Mouse (Mus musculus) T-cell, adult 2 months (primary cell): Measurements from ENCODE around the gene Slc30a4.

Source experiments
- DNase-seq: peaks from one replicate; pipeline ENCODE4 v3.0.0; 2022; ENCODE audit warnings: low spot score

Slc30a4 gene

DNA sequence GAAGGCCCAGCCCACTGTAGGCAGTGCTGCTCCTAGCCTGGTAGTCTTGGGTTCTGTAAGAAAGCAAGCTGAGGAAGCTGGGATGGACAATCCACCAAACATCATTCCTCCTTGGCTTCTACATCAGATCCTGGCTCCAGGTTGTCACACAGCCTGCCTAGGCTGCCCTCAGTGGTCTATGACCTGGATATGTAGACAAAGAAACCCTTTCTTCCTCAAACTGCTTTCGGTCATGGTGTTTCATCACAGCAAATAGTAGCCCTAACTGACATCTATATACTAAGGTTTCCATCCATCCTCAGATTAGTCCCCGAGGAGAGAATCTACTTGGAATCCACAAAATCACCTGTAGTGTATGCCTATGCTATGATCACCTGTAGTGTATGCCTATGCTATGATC lies 27.3 kb downstream of the Slc30a4 start:
- no peak for DNase-seq

DNA sequence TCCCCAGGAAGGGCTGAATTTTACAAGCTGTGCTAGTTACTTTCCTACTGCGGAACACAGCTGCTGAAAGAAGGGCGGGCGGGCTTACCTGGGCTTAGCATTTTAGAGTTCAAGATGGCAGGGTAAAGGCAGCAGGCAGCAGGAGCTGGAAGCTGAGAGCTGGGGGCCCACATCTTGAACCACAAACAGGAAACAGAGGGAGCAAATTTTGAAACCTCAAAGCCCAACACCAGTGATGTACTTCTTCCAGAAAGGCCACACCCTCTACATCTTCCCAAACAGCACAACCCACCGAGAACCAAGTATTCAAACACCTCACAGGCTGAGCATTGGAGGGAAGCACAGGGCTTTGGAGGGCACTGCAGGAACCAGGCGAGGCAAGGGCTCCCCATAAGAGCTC lies 29.6 kb downstream of the Slc30a4 start:
- no peak for DNase-seq

DNA sequence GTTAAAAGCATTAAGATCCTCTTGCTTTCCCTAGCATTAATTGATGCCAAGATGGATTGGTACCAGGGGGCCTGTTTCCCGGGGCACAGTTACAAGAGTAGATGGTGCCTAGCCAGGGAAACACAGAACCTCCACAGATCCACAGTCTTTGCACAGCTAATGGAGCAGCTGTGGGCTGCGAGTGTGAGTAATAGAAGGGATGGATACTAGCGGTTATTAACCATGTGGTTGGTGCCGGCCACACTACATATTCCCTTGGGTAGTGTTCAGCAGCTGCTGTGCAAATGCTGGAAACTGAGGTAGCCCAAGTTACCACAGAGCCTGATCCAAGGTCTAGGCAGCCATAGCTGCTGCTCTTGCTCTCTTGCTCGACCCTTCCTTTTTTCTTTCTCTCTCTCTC lies 30.7 kb downstream of the Slc30a4 start:
- no peak for DNase-seq

DNA sequence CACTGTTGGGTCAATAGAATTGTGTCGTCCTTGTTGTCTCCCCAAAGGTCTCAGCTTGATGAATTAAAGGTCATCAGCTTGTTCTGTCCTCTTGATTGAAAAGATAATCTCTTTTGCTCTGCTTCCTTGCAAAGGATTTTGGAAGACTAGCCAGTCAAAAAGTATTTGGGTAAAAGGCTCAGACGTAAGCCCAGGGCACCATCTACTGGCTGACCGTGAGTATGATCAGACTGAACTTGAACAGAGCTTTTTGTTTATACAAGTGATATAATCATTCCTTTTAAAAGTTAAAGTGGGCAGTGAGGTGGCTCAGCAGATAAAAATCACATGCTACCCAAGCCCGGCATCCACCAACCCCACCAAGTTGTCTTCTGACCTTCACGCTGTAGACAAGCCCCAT lies 34.6 kb downstream of the Slc30a4 start:
- DNase-seq = peak; percentile 45

DNA sequence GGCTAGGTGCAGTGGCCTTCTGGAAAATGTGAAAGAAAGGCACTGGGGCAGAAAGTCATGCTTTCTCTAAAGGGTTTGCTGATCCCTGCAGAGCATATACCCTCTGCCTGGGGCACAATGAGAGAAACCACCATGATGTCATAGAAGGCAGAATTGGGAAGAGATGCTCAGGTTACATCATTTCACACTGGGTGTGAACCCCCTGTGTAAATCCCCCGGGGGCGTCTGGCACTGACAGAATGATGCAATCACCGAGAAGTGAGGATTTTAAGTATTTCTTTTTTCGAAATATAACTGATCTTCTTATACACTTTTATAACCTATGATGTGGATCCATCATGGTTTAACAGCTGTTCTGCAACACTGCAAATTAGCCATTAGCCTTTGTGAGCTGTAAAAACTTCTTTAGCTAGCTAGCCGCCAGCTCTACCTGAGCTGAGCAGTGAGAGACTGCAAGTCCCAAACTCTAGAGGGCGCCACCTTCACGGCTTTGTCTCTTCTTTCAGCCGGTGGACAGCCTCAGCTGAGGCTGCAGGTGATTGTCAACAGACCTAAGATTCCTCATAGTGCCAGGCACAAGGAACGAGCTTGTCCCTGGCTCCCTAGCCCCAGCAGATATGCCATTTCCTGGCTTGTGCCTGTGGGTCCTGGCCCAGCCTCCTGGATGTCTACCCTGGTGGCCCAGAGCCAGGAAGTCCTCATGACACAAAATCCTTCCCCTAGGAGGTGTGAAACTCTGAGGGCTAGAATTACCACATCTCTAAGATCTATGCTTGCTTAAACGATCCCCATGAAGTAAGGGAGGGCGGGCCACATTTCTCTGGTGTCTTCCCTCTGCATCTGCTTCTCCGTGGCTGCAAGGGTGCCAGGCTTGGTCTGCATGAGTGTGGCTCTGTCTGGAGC lies 36.2 kb downstream of the Slc30a4 start:
- peak; percentile 45 for DNase-seq

DNA sequence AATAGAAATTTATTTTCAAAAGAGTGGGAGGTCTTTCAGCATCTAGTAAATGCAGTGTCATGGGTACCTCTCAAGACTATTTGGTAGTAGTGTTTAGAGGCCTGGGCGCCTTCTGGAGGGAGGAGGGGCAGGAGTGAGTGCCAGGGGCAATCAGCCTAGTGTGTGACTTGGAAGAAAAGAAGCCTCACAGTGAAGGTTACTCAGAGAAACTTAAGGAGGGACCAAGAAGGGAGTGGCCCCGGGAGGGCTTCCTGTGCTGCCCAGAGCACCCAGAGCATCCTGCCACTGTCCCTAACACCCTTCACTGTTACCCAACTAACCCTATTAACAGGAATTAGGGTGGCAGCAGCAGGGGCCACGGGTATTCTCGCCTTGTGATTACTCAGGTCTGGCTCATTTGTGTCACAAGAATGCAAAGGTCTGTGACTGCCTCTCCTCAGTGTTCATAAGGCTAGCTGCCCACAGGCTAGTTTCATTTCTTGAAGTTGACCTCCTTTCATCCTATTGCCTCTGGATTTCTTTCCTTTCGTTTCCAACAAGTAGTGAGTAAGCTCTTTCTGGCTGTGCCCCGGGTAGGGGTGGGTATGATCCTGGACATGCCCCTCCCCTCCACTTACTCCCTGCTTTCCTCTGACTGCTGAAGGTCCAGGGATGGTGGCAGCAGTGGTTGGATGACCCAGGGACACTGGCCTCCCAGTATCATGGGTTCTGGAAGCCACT lies 37.0 kb downstream of the Slc30a4 start:
- DNase-seq = no peak

DNA sequence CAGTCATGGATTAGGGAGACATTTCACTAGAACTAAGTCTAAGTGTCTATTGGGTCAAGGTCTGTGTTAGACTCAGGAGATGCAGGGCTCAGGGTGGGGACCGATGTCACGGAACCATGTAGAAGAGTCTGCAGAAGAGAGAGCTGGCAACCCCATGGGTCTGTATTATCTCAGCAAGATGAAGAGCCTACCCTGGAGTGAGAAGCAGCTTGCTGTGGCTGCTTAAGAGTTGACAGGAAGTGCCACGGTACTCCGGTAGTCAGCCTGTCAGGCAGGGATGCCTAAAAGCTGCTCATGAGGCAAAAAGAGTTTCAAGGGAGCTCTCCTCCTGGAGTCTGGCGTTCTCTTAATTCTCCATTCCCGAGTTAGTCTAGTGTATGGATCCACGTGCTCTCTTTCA lies 42.6 kb downstream of the Slc30a4 start:
- DNase-seq = no peak

DNA sequence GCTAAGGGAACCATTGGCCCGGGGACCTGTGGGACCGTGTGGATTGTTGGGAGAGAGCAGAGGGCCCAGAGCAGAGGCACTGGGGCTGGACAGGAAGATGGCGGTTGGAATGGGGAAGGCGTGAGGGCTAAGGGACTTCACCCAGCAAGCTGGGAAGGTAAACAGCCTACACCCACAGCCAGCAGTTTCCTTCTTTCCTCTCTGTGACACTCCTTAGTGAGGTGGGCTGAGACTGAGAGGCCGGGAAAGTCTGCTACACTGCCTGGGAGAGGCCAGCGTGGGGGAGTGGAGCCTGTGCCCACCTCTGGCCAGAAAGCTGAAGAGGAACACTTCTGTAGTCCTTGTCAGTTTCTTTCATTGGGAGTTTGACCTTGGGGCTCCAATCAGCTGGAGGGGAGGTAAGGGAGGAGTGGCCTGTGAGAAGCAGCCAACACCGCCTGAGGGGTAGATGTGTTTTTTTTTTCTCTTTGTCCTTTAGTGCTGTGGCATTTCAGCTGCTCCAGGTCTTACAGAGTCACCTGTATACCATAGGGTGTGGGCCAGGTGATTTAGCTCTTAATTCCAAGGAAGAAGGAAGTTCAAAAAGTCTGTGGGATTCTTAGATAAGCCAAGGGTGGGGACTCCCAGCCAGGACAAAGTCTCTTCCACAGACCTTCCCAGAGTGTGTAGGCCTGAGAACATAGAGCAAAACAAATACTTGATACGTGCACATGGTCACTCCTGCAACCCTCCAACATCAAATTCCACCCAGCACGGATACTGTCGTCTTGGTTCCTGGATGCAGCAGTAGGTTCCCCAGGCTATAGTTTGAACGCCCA lies 44.5 kb downstream of the Slc30a4 start:
- no peak for DNase-seq

DNA sequence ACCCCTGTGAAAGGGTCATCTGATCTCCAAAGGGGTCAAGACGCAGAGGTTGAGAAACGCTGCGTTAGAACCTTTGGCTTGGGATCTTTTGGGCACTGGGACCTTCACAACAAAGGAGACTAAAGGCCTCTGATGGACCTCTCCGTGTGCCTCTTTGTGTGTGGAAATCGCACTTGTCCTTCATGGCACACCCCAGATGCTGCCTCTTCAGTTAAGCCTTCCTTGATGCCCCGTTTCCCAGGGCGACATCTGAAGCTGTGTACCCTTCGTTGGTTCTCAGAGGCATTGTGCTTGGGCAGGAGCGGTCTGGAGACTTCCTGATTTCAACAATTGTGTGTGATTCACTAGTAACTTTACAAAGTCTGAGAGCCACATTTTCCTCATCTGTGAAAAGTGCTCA lies 45.7 kb downstream of the Slc30a4 start:
- DNase-seq = no peak

DNA sequence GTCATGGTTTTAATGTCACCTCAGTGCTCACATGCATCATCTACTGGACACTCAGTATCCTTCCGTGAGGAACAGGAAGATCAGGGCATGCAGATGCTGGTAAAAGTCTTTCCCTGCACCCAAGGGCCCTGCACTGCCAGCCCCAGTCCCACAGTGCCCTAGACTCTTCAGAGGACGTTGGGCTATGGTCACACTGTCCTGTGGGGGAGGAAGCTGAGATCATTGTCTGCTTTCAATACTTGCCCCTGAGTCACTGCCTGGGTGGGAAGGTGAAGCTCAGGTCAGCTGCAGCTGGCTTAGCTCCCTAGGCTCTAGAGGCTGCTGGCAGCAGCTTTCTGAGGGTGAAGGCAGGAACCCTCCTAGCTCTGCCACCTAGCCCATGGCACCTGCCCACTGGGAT lies 46.4 kb downstream of the Slc30a4 start:
- no peak for DNase-seq

DNA sequence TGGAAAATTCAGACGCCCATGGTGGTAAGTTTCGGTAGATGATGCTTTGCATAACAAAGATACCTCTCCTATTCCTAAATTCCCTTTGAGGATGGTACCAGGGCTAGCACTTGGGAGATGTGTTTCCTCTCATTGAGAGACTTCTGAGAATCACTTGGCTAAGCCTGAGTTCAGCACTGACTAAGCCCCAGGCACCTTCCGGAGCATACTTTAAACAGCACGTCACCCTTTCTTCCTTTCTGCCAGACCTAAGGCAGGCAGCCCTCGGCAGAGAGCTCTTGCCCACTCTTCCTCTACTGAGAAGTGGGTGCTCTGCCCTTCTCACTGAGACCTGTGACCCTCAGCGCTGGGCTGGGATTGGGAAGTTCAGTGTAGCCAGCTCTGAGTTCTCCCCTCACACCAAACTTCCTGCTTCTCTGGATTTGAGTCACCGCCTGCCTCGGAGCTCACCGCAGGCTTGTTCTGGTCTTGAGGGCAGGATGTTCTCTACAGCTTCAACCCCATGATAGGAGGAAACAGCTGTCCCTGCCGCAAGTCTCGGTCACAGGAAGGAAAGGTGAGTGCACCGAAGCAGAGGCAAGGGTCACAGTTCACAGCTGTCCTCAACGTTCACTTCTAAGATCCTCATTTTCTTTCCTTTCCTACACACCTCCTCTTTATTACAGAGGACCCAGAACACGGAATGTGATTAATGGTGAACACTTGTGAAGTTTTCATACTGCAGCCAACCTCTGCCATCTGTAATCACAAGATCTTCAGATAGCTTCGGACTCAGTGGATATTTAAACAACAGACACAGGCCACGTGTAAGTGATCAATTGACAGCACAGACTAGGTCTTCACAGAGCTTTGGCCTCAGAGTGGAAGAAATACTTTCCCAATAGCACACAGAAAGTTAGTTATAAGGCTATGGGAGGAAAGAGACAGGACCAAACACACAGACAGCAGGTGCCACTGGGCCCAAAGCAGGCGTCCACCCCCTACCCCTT lies 50.1 kb downstream of the Slc30a4 start:
- DNase-seq = peak; percentile 89

DNA sequence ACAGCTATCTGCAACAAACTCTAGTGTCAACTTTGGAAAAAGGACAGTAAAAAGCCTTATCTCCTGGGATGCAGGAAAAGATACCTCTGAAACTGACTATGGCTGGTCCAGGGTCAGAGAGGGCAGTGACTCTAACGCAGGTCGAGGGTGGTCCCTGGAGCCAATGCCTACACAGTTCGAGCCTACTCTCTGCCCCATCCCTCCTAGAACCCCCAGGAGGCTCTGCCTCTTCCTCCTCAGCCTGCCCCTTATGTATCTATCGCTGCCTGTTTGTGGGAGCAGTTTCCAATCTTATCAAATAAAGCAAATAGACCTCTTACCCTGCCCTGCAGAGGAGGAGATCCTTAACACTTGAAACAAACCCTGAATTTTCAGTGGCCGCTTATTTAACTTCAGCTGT lies 63.8 kb downstream of the Slc30a4 start:
- DNase-seq = no peak

DNA sequence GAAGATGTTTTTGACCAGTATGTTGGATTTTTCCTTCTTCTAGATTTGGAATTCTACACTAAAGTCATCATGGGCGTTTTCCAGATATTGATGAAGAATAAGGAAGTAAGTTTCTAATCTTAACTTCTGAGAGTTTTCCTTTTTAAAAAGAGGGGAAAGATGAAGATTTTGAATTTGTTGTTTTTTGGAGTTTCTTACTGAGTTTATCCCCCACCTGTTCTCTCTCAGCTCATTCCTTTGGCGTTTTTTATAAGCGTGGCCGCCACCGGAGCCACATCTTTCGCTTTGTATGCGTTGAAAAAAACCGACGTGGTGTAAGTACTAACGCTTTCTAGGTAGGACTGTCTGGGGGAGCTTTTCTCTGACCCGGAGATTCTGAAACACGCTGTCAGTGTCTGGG lies 64.4 kb downstream of the Slc30a4 start:
- DNase-seq = no peak

DNA sequence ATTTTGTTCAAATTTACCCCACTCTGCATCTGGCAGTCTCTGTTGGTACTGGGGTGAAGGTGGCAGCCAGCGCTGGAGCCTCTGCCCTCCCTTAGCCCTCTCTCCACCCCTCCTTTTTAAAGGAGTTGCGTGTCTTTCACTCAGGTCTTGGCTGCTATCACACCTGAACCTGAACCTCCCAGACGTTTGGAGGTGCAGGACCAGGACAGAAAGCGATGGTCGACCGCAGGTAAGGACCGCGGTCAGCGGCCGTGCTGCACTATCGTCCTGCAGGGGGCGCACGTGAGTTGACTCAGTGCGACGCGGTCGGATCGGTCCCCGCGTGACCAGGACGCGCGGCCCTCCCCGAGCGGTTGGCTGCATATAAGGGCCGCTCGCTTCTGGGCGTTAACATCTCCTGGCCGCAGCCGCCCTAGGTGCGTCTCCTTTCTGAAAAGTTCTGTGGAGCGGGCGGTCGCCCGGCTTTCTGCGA lies 64.9 kb downstream of the Slc30a4 start:
- DNase-seq = peak; percentile 61

DNA sequence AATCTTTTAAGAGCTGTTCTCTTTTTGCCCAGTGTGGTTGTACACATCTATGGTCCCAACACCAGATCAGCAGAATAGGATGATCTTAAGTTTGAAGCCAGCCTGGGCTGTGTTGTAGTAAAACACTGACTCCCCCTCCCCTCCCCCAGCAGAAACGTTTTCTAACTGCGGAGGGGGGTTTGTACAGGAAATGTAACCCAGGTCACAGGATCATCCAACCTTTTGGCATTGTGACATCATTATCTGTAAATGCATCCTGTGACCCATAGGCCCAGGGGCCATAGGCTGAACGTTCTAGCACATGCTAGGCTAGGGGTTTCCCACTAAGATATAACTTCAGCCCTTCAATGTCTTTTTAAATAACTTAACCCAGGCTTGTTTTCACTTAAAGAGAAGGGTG lies 65.8 kb downstream of the Slc30a4 start, which contains the start of gene AA467197:
TSS of gene AA467197 (plus strand) at position 301 of the 400 bp plus-strand sequence.
- no peak for DNase-seq
